Comparison of ENCODE assay signal across 7 mouse cellular contexts in the genomic region with DNA sequence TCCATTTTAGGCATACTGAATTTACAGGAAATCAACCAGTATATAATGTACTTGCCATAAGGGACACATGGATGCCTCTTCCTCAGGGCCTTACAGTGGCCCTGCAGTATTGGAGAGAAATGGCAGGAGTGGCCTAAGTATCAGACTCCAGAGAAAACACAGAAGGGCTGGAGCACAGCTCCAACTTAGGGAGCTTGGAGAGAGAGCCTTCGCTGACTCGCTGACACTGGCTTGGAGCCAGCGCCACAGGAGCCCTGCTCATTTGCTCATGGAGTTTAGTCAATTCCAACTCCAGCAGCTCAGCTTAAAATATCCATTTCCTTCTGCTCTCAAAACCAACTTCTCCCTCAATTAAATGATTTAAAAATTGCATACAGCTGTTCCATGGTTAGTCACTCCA. TPM values are rescaled to one million over a fixed set of nuclear protein-coding genes. Genes with fewer than 3 reads are reported as not detected.
DNase-seq lines count a peak whose midpoint lies in the region; ATAC-seq and TF ChIP-seq lines count a peak whose summit lies in the region.

No protein-coding gene starts in this region.

- intact Hi-C loops in left cerebral cortex, postnatal 25 days (cut with DNase I), result no loop called here

- no peak for TF ChIP-seq POLR2A in brain, embryonic 14.5 days (IDR thresholded peaks at IDR 0.05; ENCODE audit: borderline replicate concordance, extremely low read depth, insufficient read depth, insufficient read length, poor library complexity, severe bottlenecking)

- no peak for ATAC-seq in liver, postnatal 0 days
- ATAC-seq in forebrain, embryonic 13.5 days, result no peak

- no peaks in the 10 kb centered on the region for H3K9me3 ChIP-seq in liver, postnatal 0 days (ENCODE audit: low read length)
- no peaks in the 10 kb centered on the region for H3K9me3 ChIP-seq in forebrain, embryonic 13.5 days (replicated peaks)

- no peak overlapping the region for H3K4me2 ChIP-seq in liver, postnatal 0 days (ENCODE audit: low read depth, low read length)
- H3K4me2 ChIP-seq in forebrain, embryonic 13.5 days, result no peak overlapping the region

- no peaks in the 10 kb centered on the region for H3K27me3 ChIP-seq in liver, postnatal 0 days (ENCODE audit: insufficient read depth, low read length)
- no peaks in the 10 kb centered on the region for H3K27me3 ChIP-seq in forebrain, embryonic 13.5 days

- no peak overlapping the region for H3K4me3 ChIP-seq in liver, postnatal 0 days (ENCODE audit: low read depth, low read length)
- H3K4me3 ChIP-seq in forebrain, embryonic 13.5 days, result no peak overlapping the region

- 0 out of 2 replicates have a peak overlapping the region, but pooled peaks have one; percentile 29 for H3K27ac ChIP-seq in liver, postnatal 0 days (ENCODE audit: low read depth)
- H3K27ac ChIP-seq in forebrain, embryonic 13.5 days, result no peak overlapping the region

- H3K4me1 ChIP-seq in liver, postnatal 0 days (ENCODE audit: insufficient read depth), result peaks cover 46% of the 10 kb centered on the region
- H3K4me1 ChIP-seq in forebrain, embryonic 13.5 days, result no peaks in the 10 kb centered on the region

- 69% methylated on average over 3 of the region's 3 CpGs for WGBS in liver, postnatal 0 days (ENCODE audit: insufficient replicate concordance)
- 77% methylated on average over 3 of the region's 3 CpGs for WGBS in forebrain, embryonic 13.5 days

- DNase-seq in liver, postnatal 0 days, result peak; percentile 43
- DNase-seq in liver, result no peak
- peak; percentile 61 for DNase-seq in brain, embryonic 14.5 days (ENCODE audit: low read depth)
- peak; percentile 47 for DNase-seq in gastrocnemius, adult 18-20 months (ENCODE audit: low spot score)
- DNase-seq in left cerebral cortex, postnatal 25 days (ENCODE audit: low spot score in 2 of 2), result peak; percentile 47 to 81
- no peak for DNase-seq in c-Kit-positive CD71-positive TER-119-positive erythroid progenitor cells, embryonic 14.5 days (ENCODE audit: low spot score)

- peaks cover 59% of the 10 kb centered on the region for H3K36me3 ChIP-seq in liver, postnatal 0 days (replicated peaks; ENCODE audit: insufficient read depth, low read length)
- peaks cover 29% of the 10 kb centered on the region for H3K36me3 ChIP-seq in forebrain, embryonic 13.5 days (ENCODE audit: poor library complexity, severe bottlenecking)

- no peak for TF ChIP-seq EP300 in liver, postnatal 0 days (IDR thresholded peaks at IDR 0.05; ENCODE audit: low read depth)

- H3K9ac ChIP-seq in liver, postnatal 0 days (replicated peaks), result no peak overlapping the region
- H3K9ac ChIP-seq in forebrain, embryonic 13.5 days, result no peak overlapping the region

- no peak for TF ChIP-seq CTCF in liver, postnatal 0 days (IDR thresholded peaks at IDR 0.05; ENCODE audit: low read depth)
- TF ChIP-seq CTCF in brain, embryonic 14.5 days (IDR thresholded peaks at IDR 0.05; ENCODE audit: borderline replicate concordance, extremely low read depth, insufficient read depth, insufficient read length), result no peak

RNA-seq across cellular contexts. Expression of a gene that starts 22.6 kb away (rescaled TPM):
- polyA plus RNA-seq in liver, postnatal 0 days (2015; fragmentation: Nextera tagmentation; extraction: Ambion mirVana), result 21.9 and 22.9 TPM in 2 replicates
- polyA plus RNA-seq in brain, embryonic 14.5 days (2012; rRNA removed), result 31.2 and 39.8 TPM in 2 replicates
- 10 to 100 TPM; 19.3 to 23.7 TPM for total RNA-seq in gastrocnemius, adult 18-20 months (2021)
- total RNA-seq in left cerebral cortex, postnatal 25 days (2021), result 10 to 100 TPM; 70.9 to 82.1 TPM
- 28.8 TPM in 2 replicates for polyA plus RNA-seq in forebrain, embryonic 13.5 days (2015; fragmentation: Nextera tagmentation; extraction: Ambion mirVana)

RNA-seq across cellular contexts. Expression of a gene that starts 41.4 kb away (rescaled TPM):
- 37.4 and 45.7 TPM in 2 replicates for polyA plus RNA-seq in liver, postnatal 0 days (2015; fragmentation: Nextera tagmentation; extraction: Ambion mirVana)
- polyA plus RNA-seq in brain, embryonic 14.5 days (2012; rRNA removed), result 4.7 and 4.9 TPM in 2 replicates
- total RNA-seq in gastrocnemius, adult 18-20 months (2021), result 1 to 10 TPM; 3.9 to 6.5 TPM
- 1 to 10 TPM; 1.3 to 3.0 TPM for total RNA-seq in left cerebral cortex, postnatal 25 days (2021)
- polyA plus RNA-seq in forebrain, embryonic 13.5 days (2015; fragmentation: Nextera tagmentation; extraction: Ambion mirVana), result 2.5 and 2.9 TPM in 2 replicates

RNA-seq across cellular contexts. Expression of a gene that starts 53.6 kb away (rescaled TPM):
- polyA plus RNA-seq in liver, postnatal 0 days (2015; fragmentation: Nextera tagmentation; extraction: Ambion mirVana), result 12.3 and 16.6 TPM in 2 replicates
- polyA plus RNA-seq in brain, embryonic 14.5 days (2012; rRNA removed), result 5.3 and 7.6 TPM in 2 replicates
- 10 to 100 TPM; 10.8 to 15.2 TPM for total RNA-seq in gastrocnemius, adult 18-20 months (2021)
- 10 to 100 TPM; 22.0 to 24.2 TPM for total RNA-seq in left cerebral cortex, postnatal 25 days (2021)
- polyA plus RNA-seq in forebrain, embryonic 13.5 days (2015; fragmentation: Nextera tagmentation; extraction: Ambion mirVana), result 1.5 TPM in 2 replicates

Comparison
In these comparisons a context has a peak if more than half of its experiments do, and no peak if none do; other contexts are left out.
1. DNase-seq: peak in liver, postnatal 0 days (single experiment), brain, embryonic 14.5 days (single experiment), gastrocnemius, adult 18-20 months (single experiment) and left cerebral cortex, postnatal 25 days (2 of 2); none in liver (single experiment) and c-Kit-positive CD71-positive TER-119-positive erythroid progenitor cells, embryonic 14.5 days (single experiment).